Mouse (Mus musculus) neural tube, embryonic 13.5 days (tissue): ENCODE measurements at regions not wholly inside any gene's neighbourhood (a gene's known extent, or its start where the extent isn't known, plus 50 kb on each side); places are given as distances from the start of the nearest gene placed in this dataset.

Source experiments
- ATAC-seq: fragments of 200-750 bp; cut with Nextera tagmentation; 2 replicates; pipeline ENCODE4 v1.8.0; 2017; ENCODE audit warnings: low read depth, mild to moderate bottlenecking, moderate TSS enrichment, moderate library complexity
- H3K27ac ChIP-seq: fragments of 300-500 bp; sonication (generic); replicated peaks from 2 replicates; pipeline ENCODE4 v1.5.1; 2015; ENCODE audit warnings: moderate library complexity, mild to moderate bottlenecking, inconsistent platforms
- H3K27me3 ChIP-seq: fragments of 300-500 bp; sonication (generic); 2 replicates; pipeline ENCODE4 v1.6.1; 2015; ENCODE audit warnings: mild to moderate bottlenecking, inconsistent platforms
- H3K36me3 ChIP-seq: fragments of 300-500 bp; sonication (generic); 2 replicates; pipeline ENCODE4 v1.6.1; 2015; ENCODE audit warnings: mild to moderate bottlenecking, inconsistent platforms
- H3K4me1 ChIP-seq: fragments of 300-500 bp; sonication (generic); replicated peaks from 2 replicates; pipeline ENCODE4 v1.6.1; 2015; ENCODE audit warnings: inconsistent platforms
- H3K4me2 ChIP-seq: fragments of 300-500 bp; sonication (generic); 2 replicates; pipeline ENCODE4 v1.6.1; 2015; ENCODE audit warnings: inconsistent platforms, mild to moderate bottlenecking, moderate library complexity
- H3K4me3 ChIP-seq: fragments of 300-500 bp; sonication (generic); 2 replicates; pipeline ENCODE4 v1.5.1; 2015; ENCODE audit warnings: mild to moderate bottlenecking, inconsistent platforms
- H3K9ac ChIP-seq: fragments of 300-500 bp; sonication (generic); 2 replicates; pipeline ENCODE4 v1.6.1; 2015; ENCODE audit warnings: moderate library complexity, mild to moderate bottlenecking, inconsistent platforms
- H3K9me3 ChIP-seq: fragments of 300-500 bp; sonication (generic); 2 replicates; pipeline ENCODE4 v1.6.1; 2016; ENCODE audit warnings: inconsistent platforms
- WGBS: fragments of 180-500 bp; shearing (Covaris S2); methylation state at CpG from one replicate; pipeline ENCODE4 v1.1.7; 2015; 5-methylcytosine and 5-hydroxymethylcytosine counted together

GRCm38 (mm10) chr12:95937705-95938104, 245.7 kb downstream of the Flrt2 start:
- Histone ChIP-seq H3K4me1 (no peaks in the 10 kb centered on the region), H3K4me2 (no peak overlapping the region), H3K4me3 (no peak overlapping the region), H3K9ac (no peak overlapping the region), H3K27ac (no peak overlapping the region), H3K36me3 (no peaks in the 10 kb centered on the region), H3K27me3 (no peaks in the 10 kb centered on the region), H3K9me3 (peaks cover 3% of the 10 kb centered on the region; the same call in 1 of the 2 replicates)
- 75% methylated on average over 4 of the region's 4 CpGs for WGBS
- no peak for ATAC-seq

- no peaks in the 10 kb centered on the region for H3K9me3 ChIP-seq
- H3K9ac ChIP-seq = no peak overlapping the region
- no peaks in the 10 kb centered on the region for H3K36me3 ChIP-seq
- no peaks in the 10 kb centered on the region for H3K4me1 ChIP-seq
- no peaks in the 10 kb centered on the region for H3K27me3 ChIP-seq
- H3K4me3 ChIP-seq = no peak overlapping the region
- ATAC-seq = peak; percentile 82
- H3K27ac ChIP-seq = no peak overlapping the region
- no peak overlapping the region for H3K4me2 ChIP-seq
- WGBS = 64% methylated on average over 1 of the region's 1 CpGs
These were observed 248.5 kb downstream of the Flrt2 start for GRCm38 (mm10) chr12:95940465-95941012.

- Histone ChIP-seq H3K4me2 (no peak overlapping the region), H3K27ac (no peak overlapping the region), H3K9me3 (no peaks in the 10 kb centered on the region), H3K4me3 (no peak overlapping the region), H3K9ac (no peak overlapping the region), H3K4me1 (no peaks in the 10 kb centered on the region), H3K27me3 (no peaks in the 10 kb centered on the region), H3K36me3 (no peaks in the 10 kb centered on the region)
- ATAC-seq = no peak
- 71% methylated on average over 6 of the region's 6 CpGs for WGBS
These were observed 267.9 kb downstream of the Flrt2 start for GRCm38 (mm10) chr12:95959786-95960504.

GRCm38 (mm10) chr12:95960505-95960871, 268.5 kb downstream of the Flrt2 start:
- no peaks in the 10 kb centered on the region for H3K36me3 ChIP-seq
- 43% methylated on average over 3 of the region's 3 CpGs for WGBS
- H3K4me2 ChIP-seq = no peak overlapping the region
- no peak overlapping the region for H3K27ac ChIP-seq
- no peak for ATAC-seq
- H3K9ac ChIP-seq = no peak overlapping the region
- no peaks in the 10 kb centered on the region for H3K27me3 ChIP-seq
- H3K4me1 ChIP-seq = no peaks in the 10 kb centered on the region
- no peak overlapping the region for H3K4me3 ChIP-seq
- no peaks in the 10 kb centered on the region for H3K9me3 ChIP-seq

GRCm38 (mm10) chr12:95962817-95963216, 270.8 kb downstream of the Flrt2 start:
- Histone ChIP-seq H3K4me3 (no peak overlapping the region), H3K27ac (no peak overlapping the region), H3K9ac (no peak overlapping the region), H3K9me3 (no peaks in the 10 kb centered on the region), H3K4me2 (no peak overlapping the region), H3K4me1 (no peaks in the 10 kb centered on the region), H3K36me3 (no peaks in the 10 kb centered on the region), H3K27me3 (no peaks in the 10 kb centered on the region)
- no peak for ATAC-seq
- 75% methylated on average over 4 of the region's 4 CpGs for WGBS

- H3K4me1 ChIP-seq = no peaks in the 10 kb centered on the region
- H3K4me2 ChIP-seq = no peak overlapping the region
- no peaks in the 10 kb centered on the region for H3K9me3 ChIP-seq
- no peaks in the 10 kb centered on the region for H3K36me3 ChIP-seq
- H3K27ac ChIP-seq = no peak overlapping the region
- H3K4me3 ChIP-seq = no peak overlapping the region
- 81% methylated on average over 5 of the region's 5 CpGs for WGBS
- ATAC-seq = no peak
- H3K27me3 ChIP-seq = no peaks in the 10 kb centered on the region
- no peak overlapping the region for H3K9ac ChIP-seq
These were observed 296.8 kb downstream of the Flrt2 start for GRCm38 (mm10) chr12:95988669-95989288.

- H3K4me1 ChIP-seq = no peaks in the 10 kb centered on the region
- no peak overlapping the region for H3K4me3 ChIP-seq
- H3K27ac ChIP-seq = no peak overlapping the region
- ATAC-seq = no peak
- H3K36me3 ChIP-seq = no peaks in the 10 kb centered on the region
- H3K27me3 ChIP-seq = no peaks in the 10 kb centered on the region
- no peak overlapping the region for H3K9ac ChIP-seq
- peaks cover 3% of the 10 kb centered on the region; the same call in 1 of the 2 replicates for H3K9me3 ChIP-seq
- H3K4me2 ChIP-seq = no peak overlapping the region
- 64% methylated on average over 2 of the region's 2 CpGs for WGBS
These were observed 302.9 kb downstream of the Flrt2 start for GRCm38 (mm10) chr12:95994963-95995362.

- H3K27ac ChIP-seq = no peak overlapping the region
- no peaks in the 10 kb centered on the region for H3K27me3 ChIP-seq
- H3K36me3 ChIP-seq = no peaks in the 10 kb centered on the region
- no peak overlapping the region for H3K9ac ChIP-seq
- no peak overlapping the region for H3K4me2 ChIP-seq
- H3K4me1 ChIP-seq = no peaks in the 10 kb centered on the region
- ATAC-seq = no peak
- H3K4me3 ChIP-seq = no peak overlapping the region
- no peaks in the 10 kb centered on the region for H3K9me3 ChIP-seq
- 57% methylated on average over 1 of the region's 1 CpGs for WGBS
These were observed 338.2 kb downstream of the Flrt2 start for GRCm38 (mm10) chr12:96030180-96030579.

GRCm38 (mm10) chr12:96075365-96075764, 383.3 kb downstream of the Flrt2 start:
- Histone ChIP-seq H3K36me3 (no peaks in the 10 kb centered on the region), H3K4me3 (no peak overlapping the region), H3K9me3 (no peaks in the 10 kb centered on the region), H3K9ac (no peak overlapping the region), H3K27ac (no peak overlapping the region), H3K4me1 (no peaks in the 10 kb centered on the region), H3K27me3 (no peaks in the 10 kb centered on the region), H3K4me2 (no peak overlapping the region)
- no peak for ATAC-seq
- WGBS = 69% methylated on average over 4 of the region's 4 CpGs

GRCm38 (mm10) chr12:96090995-96091394, 399.0 kb downstream of the Flrt2 start:
- no peak for ATAC-seq
- no peak overlapping the region for H3K4me2 ChIP-seq
- H3K4me3 ChIP-seq = no peak overlapping the region
- no peaks in the 10 kb centered on the region for H3K36me3 ChIP-seq
- H3K27ac ChIP-seq = no peak overlapping the region
- H3K9ac ChIP-seq = no peak overlapping the region
- H3K4me1 ChIP-seq = no peaks in the 10 kb centered on the region
- WGBS = 94% methylated on average over 2 of the region's 2 CpGs
- no peaks in the 10 kb centered on the region for H3K9me3 ChIP-seq
- no peaks in the 10 kb centered on the region for H3K27me3 ChIP-seq

GRCm38 (mm10) chr12:96106254-96106653, 414.2 kb downstream of the Flrt2 start:
- no peaks in the 10 kb centered on the region for H3K36me3 ChIP-seq
- no peaks in the 10 kb centered on the region for H3K4me1 ChIP-seq
- no peaks in the 10 kb centered on the region for H3K9me3 ChIP-seq
- no peaks in the 10 kb centered on the region for H3K27me3 ChIP-seq
- H3K4me2 ChIP-seq = no peak overlapping the region
- no peak for ATAC-seq
- H3K9ac ChIP-seq = no peak overlapping the region
- H3K4me3 ChIP-seq = no peak overlapping the region
- 89% methylated on average over 1 of the region's 1 CpGs for WGBS
- H3K27ac ChIP-seq = no peak overlapping the region

- 11% methylated on average over 3 of the region's 3 CpGs for WGBS
- Histone ChIP-seq H3K27me3 (no peaks in the 10 kb centered on the region), H3K27ac (no peak overlapping the region), H3K4me1 (0 out of 2 replicates have a peak, but pooled peaks cover 4% of the 10 kb centered on the region), H3K9ac (no peak overlapping the region), H3K36me3 (no peaks in the 10 kb centered on the region), H3K4me2 (no peak overlapping the region), H3K9me3 (no peaks in the 10 kb centered on the region), H3K4me3 (no peak overlapping the region)
- ATAC-seq = peak; percentile 61
These were observed 422.8 kb downstream of the Flrt2 start for GRCm38 (mm10) chr12:96114727-96115379.
